Mouse (Mus musculus): Measurements from ENCODE around the gene Ube2h. TPM values are rescaled to one million over a fixed set of nuclear protein-coding genes. Genes with fewer than 3 reads are reported as not detected.
"Not testable (repeated sequence)": the region's sequence is repeated elsewhere in the genome, so short reads cannot be mapped to it uniquely, and the experiment has no call there.

Gene Ube2h
- total RNA-seq (2015; ENCODE audit: low replicate concordance) (26.8 and 29.9 TPM in 2 replicates), total RNA-seq (2017; ENCODE audit: low replicate concordance) (36.9 and 47.2 TPM in 2 replicates)

DNA sequence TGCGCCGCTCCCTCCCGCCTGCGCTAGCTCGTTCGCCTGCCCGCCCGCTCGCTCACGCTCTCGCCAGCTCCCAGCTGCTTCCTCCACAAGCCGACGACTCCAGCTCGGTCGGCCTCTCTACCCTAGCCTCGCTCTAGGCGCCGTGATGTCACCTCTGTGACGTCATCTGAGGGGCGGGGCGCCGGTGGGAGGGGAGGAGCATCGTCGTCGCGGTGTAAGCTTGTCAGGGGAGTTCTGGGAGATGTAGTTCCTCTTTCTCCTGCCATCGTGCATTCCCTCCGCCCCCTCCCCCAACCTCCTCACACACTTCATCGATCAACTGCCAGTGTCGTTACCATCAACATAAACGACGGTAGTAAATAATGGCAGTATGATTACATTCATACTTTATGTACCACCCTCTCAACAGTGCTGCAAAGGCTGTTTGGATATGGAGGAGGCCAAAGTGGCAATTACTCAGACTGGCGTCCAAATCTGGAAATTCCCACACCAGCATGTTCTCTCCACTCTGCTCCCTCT, at the start of gene Ube2h:
TSS of gene Ube2h (minus strand) at position 141 of the 519 bp plus-strand sequence.
- ATAC-seq (replicated peaks; ENCODE audit: low FRiP score, poor library complexity, severe bottlenecking), result peak; percentile 73

DNA sequence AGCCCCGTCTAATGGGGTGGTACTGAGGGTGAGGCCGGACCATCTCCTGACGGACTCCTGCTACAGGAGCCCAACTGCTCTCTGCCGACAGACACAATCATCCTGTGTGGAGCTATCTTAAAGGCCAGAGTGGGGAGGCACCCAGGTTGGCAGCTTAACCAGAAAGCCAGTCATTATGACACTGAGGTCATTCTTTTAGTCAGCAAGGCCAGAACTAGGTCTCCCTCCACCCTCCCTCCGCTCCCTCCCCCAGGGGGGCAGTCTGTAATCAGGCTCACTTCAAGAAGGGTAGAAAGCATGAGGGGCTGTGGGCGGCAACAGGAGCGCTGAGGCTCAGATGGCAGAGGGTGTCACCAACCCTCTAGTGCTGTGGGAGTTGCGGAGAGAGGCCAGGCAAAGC, 49.3 kb upstream of the Ube2h start:
- ATAC-seq (replicated peaks; ENCODE audit: low FRiP score, poor library complexity, severe bottlenecking), result no peak

DNA sequence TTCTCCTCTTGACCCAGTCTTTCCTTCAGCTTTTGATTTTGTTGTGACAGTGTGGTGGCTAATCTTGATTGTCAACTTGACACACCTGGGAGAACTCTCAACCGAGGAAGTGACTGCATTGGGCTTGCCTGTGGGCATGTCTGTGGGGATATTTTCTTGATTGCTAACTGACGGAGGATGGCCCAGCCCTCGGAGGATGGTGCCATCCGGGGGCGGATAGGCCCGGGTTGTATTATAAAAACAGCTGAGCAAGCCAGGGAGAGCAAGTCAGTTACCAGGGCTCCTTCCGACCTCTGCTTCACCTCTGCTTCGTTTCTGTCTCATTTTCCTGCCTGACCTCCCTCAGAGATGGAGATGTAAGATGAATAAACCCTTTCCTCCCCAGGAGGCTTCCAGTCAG, 48.4 kb upstream of the Ube2h start:
- ATAC-seq (replicated peaks; ENCODE audit: low FRiP score, poor library complexity, severe bottlenecking), result no peak

DNA sequence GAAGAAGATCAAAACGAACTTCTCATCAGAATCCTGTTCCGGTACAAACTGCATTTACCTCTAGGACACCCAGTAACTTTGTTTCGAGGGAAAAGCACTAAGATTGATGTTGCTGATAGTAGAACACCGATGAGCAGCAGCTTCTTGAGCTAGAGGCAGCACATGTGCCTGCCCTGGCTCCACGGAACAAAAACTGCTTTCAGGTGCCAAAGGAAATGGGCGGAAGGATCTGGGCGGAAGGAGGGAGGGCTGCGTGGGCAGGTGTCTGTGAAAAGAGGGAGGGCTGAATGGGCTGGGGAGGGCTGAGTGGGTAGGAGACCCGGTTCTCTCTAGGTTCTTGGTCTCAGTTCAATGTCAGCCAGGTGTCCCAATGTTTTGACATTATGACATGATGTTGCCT, 47.0 kb upstream of the Ube2h start:
- no peak for ATAC-seq (replicated peaks; ENCODE audit: low FRiP score, poor library complexity, severe bottlenecking)

DNA sequence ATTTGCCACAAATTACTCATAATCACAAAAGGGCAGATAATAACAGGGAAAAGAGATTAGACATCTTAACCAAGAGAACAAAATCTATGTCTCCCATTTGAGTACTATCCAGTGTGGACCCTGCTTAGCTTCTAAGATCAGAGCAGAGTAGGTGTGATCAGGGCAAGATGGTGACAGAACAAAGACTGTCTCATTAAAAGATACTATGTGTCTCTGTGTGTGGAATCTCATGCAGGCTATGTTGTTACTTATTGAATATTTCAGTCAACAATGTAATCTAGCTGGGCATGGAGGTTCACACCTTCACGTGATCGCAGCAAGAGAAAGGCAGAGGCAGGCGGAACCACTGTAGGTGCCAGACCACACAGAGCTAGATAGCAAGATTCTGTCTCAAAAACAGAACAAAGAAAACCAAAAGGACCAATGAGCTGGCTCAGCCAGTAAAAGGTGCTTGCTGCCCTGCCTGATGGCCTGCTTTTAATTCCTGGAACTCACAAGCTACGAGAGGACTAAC, 43.0 kb upstream of the Ube2h start:
- ATAC-seq (replicated peaks; ENCODE audit: low FRiP score, poor library complexity, severe bottlenecking), result no peak

DNA sequence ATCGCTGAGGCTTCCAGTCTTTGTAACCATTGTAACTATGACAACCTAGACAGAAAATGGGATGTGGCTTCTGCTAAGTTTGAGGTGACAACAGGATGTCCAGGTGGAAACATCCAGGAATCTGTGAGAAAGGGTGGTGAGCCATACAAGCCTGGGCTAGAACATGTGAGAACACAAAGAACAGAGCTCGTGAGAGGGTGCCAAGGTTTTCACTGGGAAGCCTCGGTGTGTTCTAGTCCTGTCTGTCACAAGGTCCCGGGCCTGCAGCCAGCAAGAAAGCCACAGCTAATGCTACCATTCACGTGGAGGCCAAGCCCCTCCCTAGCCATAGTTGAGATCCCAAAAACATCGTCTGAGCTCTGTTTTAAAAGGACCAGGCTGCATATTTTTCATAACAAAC, 42.4 kb upstream of the Ube2h start:
- no peak for ATAC-seq (replicated peaks; ENCODE audit: low FRiP score, poor library complexity, severe bottlenecking)

DNA sequence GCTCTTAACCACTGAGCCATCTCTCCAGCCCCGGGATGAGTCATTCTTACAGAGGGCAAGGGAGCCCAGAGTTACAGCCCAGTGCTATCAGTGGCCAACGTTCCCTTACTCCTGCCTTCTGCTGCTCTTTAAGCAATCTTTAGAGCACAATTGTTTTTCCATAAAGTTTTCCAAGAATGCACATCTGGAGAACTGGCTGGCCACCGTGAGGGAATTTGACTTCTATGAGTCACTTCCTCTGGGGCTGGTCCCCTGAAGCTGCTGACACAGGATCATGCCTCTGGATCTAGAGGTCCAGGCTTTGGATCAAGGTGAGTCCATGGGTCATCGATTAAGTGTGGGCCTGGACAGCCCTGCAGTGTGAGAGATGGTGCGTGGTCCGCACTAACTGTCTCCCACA, 39.7 kb upstream of the Ube2h start:
- ATAC-seq (replicated peaks; ENCODE audit: low FRiP score, poor library complexity, severe bottlenecking), result no peak

DNA sequence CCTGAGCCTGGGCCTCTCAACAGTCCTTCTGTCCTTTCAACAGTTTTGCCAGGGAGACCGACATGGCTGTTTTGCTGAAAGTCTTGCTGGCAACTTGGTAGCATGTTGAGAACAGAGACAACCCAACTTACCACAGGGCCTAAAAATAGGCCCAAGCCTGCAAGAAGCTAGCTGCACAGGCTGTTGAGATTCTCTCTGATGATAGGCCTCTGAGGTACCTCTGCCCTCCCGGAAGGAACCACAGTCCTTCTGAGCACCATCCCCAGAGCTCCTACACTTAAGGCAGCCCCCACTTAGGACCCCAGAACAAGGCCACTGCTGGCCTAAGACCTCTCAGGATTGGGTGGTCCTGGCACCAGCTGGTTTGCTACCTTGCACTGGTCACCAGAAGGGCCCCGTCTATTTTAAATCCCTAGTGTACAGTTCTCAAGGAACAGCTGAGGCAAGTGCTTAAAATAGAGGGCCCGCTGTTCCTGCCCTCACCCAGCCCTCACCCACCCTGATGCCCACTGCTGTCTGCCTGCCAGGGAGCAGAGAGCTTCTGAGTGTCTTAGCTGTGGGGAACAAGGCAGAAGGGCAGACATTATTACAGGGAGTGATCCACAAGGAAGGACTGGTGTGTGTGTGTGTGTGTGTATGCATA, 36.0 kb upstream of the Ube2h start:
- no peak for ATAC-seq (replicated peaks; ENCODE audit: low FRiP score, poor library complexity, severe bottlenecking)

DNA sequence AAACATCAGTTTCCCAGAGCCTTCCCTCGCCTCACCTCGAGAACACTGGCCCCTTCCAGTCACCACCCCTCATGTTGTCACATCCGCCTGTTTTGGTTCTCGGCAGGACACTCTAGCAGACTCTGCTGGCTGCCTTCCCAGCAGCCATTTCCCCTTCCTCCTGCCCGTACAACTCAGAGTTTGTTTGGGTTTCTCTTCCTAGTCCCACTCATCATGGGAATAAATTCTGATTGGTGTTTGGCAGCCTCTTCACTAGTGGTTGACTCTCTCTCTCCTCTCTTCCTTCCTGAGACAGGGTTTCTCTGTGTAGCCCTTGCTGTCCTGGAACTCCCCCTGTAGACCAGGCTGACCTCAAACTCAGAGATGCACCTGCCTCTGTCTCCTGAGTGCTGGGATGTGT, 32.6 kb upstream of the Ube2h start:
- ATAC-seq (replicated peaks; ENCODE audit: low FRiP score, poor library complexity, severe bottlenecking), result no peak

DNA sequence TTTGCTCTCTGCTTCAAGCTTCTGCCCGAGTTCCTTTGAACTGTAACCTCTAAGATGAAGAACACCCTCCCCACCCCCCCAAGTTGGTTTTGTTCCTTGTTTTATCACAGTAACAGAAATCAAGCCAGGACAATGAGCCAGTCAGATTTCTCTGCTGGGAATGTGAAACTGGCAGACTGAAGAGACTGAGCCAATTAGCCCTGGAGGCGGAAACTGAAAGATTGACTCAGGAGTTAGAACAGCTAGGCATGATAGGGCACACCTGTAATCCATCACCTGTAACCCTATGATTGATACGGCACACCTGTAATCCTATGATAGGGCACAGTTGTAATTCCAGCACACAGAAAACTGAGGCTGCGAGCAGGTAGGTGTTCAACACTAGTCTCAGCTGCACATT, 27.9 kb upstream of the Ube2h start:
- no peak for ATAC-seq (replicated peaks; ENCODE audit: low FRiP score, poor library complexity, severe bottlenecking)

DNA sequence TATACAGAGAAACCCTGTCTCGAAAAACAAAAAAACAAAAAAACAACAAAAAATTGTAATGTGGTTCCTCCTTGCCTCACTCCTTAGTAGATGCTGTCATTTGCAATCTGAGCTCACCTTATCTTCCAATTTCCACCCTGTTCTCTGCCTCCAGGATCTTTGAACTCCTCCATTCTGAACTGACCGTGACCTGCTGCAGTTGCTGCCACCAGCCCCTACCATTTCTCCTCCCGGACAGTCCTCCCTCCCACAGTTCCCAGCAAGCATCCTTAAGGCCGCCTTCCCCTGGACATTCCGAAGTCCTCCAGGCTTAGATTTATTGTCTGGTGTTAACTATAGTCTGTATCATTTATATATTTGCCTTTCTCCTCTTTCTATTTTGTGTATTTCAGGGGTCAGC, 26.4 kb upstream of the Ube2h start:
- ATAC-seq (replicated peaks; ENCODE audit: low FRiP score, poor library complexity, severe bottlenecking), result no peak

DNA sequence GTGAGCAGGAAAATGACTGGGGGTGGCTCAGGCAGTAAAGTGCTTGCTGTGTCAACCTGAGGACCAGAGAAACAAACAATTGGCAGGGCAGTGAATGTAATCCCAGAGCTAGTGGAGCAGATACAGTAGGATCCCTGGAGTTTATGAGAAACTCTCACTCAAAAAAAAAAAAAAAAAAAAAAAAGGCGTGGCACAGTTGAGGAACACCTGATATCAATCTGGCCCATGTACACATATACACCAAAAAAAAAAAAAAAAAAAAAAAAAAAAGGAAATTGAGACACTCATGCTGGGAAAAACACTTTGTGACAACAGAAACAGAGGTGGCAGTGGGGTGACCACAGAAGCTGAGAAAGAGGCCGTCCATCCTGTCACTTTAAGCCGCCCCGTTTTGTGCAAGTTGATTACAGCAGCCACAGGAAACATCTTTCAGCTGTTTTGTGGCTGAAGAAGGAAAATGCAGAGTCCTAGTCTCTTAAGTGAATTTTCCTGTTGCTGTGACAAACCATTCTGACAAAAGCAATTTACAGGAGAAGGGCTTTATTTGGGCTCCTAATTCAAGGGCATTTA, 21.7 kb upstream of the Ube2h start:
- no peak for ATAC-seq (replicated peaks; ENCODE audit: low FRiP score, poor library complexity, severe bottlenecking)

DNA sequence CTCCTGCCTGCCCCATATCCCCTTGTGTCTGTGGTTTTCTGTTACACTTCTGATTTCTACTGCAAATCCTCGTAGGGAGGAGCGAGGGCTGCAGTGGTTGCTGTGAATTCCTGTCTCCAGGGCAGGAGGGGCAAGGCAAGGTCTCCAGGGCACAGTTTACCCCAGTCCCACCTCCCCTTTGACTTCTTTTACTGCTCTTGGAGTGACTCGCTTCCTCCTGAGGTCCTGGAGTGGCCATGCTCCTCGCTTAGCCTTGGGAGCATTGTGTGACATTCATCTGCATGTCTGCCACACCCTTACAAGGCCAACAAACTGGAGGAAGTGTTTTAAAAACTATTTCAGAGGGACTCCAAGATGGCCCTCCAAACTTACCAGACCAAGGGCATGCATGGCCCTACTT, 16.7 kb upstream of the Ube2h start:
- ATAC-seq (replicated peaks; ENCODE audit: low FRiP score, poor library complexity, severe bottlenecking), result no peak

DNA sequence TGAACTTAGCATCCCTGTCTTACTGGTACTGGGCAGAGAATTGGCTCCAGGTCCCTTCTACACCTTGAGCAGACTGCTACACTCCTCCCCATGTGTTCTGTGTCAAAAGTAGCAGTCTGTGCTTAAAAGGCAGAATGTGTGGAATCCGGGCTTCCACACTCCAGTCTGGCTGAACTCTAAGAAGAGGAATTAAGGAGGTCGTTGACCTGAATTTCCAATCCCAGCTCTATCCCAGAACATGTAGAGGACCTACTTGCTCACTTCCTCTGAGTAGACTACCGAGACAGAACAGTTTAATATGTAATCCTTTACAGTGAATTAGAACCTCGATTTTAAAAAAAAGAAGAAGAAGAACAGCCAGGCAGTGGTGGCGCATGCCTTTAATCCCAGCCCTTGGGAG, 14.9 kb upstream of the Ube2h start:
- no peak for ATAC-seq (replicated peaks; ENCODE audit: low FRiP score, poor library complexity, severe bottlenecking)

DNA sequence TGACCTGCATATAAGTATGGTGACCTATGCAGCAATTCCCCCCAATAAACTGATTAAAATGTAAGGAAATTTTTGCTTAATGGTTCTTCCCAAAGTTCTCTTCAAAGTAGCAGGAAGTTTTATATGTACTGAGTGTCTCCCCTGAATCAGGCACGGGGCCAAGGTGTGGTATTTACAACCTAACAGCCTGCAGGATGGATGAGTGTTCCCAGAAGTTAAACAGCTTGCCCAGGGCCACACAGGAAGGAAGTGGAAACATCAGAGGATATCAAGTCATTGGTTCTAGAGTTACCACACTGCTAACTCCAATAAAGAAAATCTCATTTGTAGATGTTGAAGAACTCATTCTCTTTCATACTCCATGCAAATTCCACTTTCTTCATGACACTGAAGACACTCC, 7.7 kb upstream of the Ube2h start:
- no peak for ATAC-seq (replicated peaks; ENCODE audit: low FRiP score, poor library complexity, severe bottlenecking)

DNA sequence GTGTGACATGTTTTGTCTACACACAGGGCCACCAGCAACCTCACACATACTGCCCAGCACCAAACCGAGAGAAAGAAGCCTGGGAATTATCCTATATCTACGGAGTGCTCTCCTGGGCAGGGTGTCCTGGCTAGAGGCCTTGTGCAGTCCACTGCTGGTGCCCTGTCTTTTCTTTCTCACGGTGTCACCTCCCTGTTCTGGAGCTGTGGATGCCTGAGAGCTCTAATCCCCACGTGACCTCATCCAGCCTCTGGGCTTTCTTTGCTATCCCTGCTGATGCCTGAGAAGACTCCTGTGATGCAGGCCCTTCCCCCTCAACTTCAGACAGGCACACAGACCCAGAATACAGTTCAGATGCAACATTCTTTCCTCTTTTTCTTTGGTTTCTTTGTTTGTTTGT, 4.4 kb upstream of the Ube2h start:
- ATAC-seq (replicated peaks; ENCODE audit: low FRiP score, poor library complexity, severe bottlenecking), result no peak

DNA sequence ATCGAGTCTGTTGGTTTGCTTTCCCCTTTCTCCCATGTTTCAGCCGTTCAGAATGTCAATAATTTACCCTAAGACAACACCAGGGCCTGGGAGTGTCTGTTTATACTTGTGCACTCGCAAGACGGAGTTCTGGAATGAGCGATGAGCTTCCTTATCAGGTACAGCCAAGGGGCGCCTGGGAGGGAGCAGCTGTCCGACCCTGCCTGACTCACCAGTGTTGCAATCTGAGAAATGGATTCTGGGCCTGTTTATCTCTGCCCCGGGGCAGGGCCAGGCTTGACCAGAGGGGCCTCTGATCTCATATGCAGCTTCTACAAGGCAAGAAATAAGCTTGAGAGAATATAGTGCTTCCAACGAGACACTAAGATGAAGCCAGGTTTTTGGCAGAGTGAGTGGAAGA, 3.4 kb upstream of the Ube2h start:
- ATAC-seq (replicated peaks; ENCODE audit: low FRiP score, poor library complexity, severe bottlenecking), result peak; percentile 83

DNA sequence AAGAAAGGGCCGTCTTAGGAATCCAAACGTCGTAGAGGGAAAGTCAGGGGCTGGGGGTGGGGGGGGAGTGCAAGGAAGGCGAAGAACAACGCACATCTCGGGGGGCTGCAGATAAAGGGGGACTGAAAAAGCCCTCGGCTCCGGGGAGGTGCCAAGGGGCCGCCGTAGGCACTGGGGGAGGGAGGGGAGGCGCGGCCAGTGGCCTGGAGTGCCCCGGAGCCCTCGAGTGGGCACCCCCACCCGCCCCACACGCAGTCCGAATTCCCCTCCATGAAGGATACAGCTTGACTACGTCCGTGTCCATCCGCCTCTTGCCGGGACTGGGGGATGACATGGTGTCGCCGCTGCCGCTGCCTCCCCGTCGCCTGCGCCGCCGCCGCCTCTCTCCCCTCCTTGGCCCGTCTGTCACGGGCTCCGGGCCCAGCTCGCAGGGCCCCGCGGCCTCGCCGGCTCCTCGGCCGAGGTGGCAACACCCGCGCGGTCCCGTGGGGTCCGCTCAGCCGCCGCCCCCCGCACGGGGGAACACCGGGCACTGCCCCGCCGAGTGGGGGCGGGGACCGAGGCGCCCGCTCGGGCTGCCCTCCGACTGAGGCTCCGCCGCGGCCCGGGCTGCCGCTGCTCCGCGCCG, 454 bp downstream of the Ube2h start:
- ATAC-seq (replicated peaks; ENCODE audit: low FRiP score, poor library complexity, severe bottlenecking), result not testable (repeated sequence)

DNA sequence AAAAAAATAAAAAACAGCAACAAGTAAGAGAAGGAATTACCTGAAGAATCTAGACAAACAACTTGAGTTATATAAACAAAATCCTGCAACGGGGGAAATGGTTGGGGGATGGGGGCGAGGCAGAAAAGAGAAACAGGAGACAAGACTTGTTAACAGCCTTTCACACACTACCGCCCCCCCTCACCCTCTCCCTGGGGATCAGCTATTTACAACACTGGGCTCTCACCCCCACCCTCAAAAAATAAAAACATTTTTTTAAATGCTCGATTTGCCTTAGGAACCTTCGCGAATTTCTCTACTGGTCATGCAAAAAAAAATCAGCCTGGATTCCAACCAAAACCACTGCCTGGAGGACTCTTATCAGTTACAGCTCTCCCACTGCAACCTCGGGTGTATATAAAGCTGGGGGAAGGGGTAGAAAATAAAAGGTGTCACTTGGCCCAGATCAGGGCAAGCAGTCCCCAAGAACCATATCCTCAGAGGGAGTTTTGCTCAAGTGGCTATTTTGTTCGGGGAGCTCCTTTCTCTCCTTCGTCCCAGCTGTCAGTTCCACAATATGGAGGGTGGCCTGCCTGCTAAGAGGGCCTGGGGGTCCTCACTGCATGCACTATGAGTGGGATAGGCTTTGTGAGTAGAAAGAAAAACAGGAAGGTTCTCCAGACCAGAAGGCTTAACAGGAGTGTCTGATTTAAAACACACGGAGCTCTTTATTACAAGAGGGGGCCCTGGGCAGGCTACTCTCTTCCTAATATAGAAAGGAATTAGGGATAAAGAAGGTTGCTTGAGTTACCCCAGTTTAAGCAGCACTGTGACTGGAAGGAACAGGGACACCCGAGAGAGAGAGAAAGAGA, 1.3 kb downstream of the Ube2h start:
- no peak for ATAC-seq (replicated peaks; ENCODE audit: low FRiP score, poor library complexity, severe bottlenecking)

DNA sequence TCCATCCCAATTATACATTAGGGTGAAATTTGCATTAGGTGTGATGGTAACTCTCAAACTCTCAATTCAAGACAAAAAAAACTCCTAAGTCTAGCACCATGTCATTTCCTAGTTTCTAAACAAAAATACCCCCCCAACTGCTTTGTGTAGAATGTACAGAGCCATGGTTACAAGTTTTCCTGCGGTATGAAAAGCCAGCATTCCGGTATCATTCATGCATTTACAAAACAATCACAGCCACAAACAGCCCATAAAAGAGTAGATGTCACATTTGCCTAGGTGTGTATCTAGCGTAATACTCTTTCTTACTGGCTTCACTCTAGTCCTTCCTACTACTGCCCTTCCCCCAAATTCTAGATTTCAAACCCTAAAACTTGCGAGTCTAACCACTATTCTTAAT, 2.2 kb downstream of the Ube2h start:
- ATAC-seq (replicated peaks; ENCODE audit: low FRiP score, poor library complexity, severe bottlenecking), result no peak

Measured in erythroid progenitor cell, adult 5-6 weeks (primary cell).